Mouse (Mus musculus) midbrain, embryonic 12.5 days (tissue): Measurements from ENCODE around the gene Usp10. TPM values are rescaled to one million over a fixed set of nuclear protein-coding genes. Genes with fewer than 3 reads are reported as not detected.

Source experiments
- ATAC-seq: fragments of 200-750 bp; cut with Nextera tagmentation; 2 replicates; pipeline ENCODE4 v1.8.0; 2017; ENCODE audit warnings: low read depth, moderate TSS enrichment, moderate library complexity; ENCODE audit not compliant: low FRiP score
- H3K27ac ChIP-seq: fragments of 300-500 bp; sonication (generic); replicated peaks from 2 replicates; pipeline ENCODE4 v1.5.1; 2016; ENCODE audit warnings: mild to moderate bottlenecking
- H3K27me3 ChIP-seq: fragments of 300-500 bp; sonication (generic); 2 replicates; pipeline ENCODE4 v1.6.1; 2016; ENCODE audit warnings: mild to moderate bottlenecking
- H3K36me3 ChIP-seq: fragments of 300-500 bp; sonication (generic); 2 replicates; pipeline ENCODE4 v1.6.1; 2016
- H3K4me1 ChIP-seq: fragments of 300-500 bp; sonication (generic); 2 replicates; pipeline ENCODE4 v1.6.1; 2016
- H3K4me2 ChIP-seq: fragments of 300-500 bp; sonication (generic); replicated peaks from 2 replicates; pipeline ENCODE4 v1.6.1; 2016; ENCODE audit warnings: mild to moderate bottlenecking, moderate library complexity
- H3K4me3 ChIP-seq: fragments of 300-500 bp; sonication (generic); 2 replicates; pipeline ENCODE4 v1.5.1; 2016; ENCODE audit warnings: mild to moderate bottlenecking
- H3K9ac ChIP-seq: fragments of 300-500 bp; sonication (generic); replicated peaks from 2 replicates; pipeline ENCODE4 v1.6.1; 2016; ENCODE audit warnings: mild to moderate bottlenecking, moderate library complexity
- H3K9me3 ChIP-seq: fragments of 300-500 bp; sonication (generic); 2 replicates; pipeline ENCODE4 v1.6.1; 2016; ENCODE audit warnings: mild to moderate bottlenecking
- WGBS: fragments of 180-500 bp; shearing (Covaris S2); methylation state at CpG from one replicate; pipeline ENCODE4 v1.1.7; 2016; 5-methylcytosine and 5-hydroxymethylcytosine counted together
- polyA plus RNA-seq: library from polyadenylated mRNA; unstranded; fragments of >200 nt; fragmentation: Nextera tagmentation; extraction: Ambion mirVana; gene quantifications from 2 replicates; pipeline ENCODE4 v1.2.1, GENCODE M21; 2016

The Usp10 gene
- polyA plus RNA-seq, 1 experiment from 2014 or later: 147 TPM

DNA sequence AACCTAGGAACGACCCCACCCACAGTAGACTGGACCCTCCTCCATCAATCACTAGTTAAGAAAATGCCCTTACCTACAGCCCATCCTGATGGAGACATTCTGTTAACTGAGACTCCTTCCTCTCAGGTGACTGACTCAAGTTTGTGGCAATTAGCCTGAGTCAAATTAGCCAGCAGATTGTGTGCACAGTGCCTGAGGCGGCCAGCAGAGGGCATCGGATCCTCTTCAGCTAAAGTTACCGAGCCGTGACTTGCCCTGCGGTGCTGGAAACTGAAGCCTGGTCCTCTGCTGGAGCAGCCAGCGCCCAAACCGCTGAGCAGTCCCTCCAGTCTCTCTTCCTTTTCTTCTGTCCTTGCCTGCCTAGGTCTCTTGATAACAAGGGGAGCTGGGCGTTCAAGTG is 57.3 kb downstream of the Usp10 start:
- H3K9me3 ChIP-seq: no peaks in the 10 kb centered on the region; the same call in 1 of the 2 replicates
- H3K27ac ChIP-seq: no peak overlapping the region
- 85% methylated on average over 9 of the region's 9 CpGs for WGBS
- no peak for ATAC-seq
- H3K4me2 ChIP-seq: no peak overlapping the region
- H3K36me3 ChIP-seq: no peaks in the 10 kb centered on the region
- no peaks in the 10 kb centered on the region for H3K27me3 ChIP-seq
- H3K4me1 ChIP-seq: no peaks in the 10 kb centered on the region
- H3K4me3 ChIP-seq: no peak overlapping the region
- H3K9ac ChIP-seq: no peak overlapping the region

DNA sequence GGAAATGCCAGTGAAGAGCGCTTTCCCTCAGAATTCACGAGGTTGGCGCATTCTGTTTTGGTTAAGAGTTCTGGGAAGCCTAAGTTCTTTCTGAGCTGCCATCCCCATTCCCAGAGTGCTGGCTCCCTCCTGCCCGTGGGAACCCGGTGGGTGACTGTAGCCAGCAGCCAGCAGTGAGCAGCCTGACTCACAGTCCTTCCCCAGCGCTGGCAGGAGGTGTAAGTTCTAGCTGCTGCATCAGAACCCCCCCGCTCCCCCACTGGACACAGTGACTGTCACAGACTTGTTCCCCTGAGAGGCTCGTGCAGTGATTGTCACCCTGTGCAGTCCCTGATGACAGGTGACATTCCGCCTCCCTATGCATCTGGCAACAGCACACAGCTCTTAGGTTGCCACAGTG is 60.0 kb downstream of the Usp10 start:
- no peak overlapping the region for H3K27ac ChIP-seq
- no peaks in the 10 kb centered on the region for H3K27me3 ChIP-seq
- no peak for ATAC-seq
- no peaks in the 10 kb centered on the region for H3K36me3 ChIP-seq
- WGBS: 78% methylated on average over 9 of the region's 9 CpGs
- no peaks in the 10 kb centered on the region for H3K4me1 ChIP-seq
- H3K4me3 ChIP-seq: no peak overlapping the region
- H3K9me3 ChIP-seq: no peaks in the 10 kb centered on the region; the same call in 1 of the 2 replicates
- no peak overlapping the region for H3K9ac ChIP-seq
- H3K4me2 ChIP-seq: no peak overlapping the region

GRCm38 (mm10) chr8:119972558-119972957 is 62.4 kb downstream of the Usp10 start:
- no peak overlapping the region for H3K4me2 ChIP-seq
- no peak overlapping the region for H3K27ac ChIP-seq
- 85% methylated on average over 12 of the region's 12 CpGs for WGBS
- no peaks in the 10 kb centered on the region for H3K4me1 ChIP-seq
- no peaks in the 10 kb centered on the region for H3K27me3 ChIP-seq
- H3K9ac ChIP-seq: no peak overlapping the region
- no peaks in the 10 kb centered on the region for H3K36me3 ChIP-seq
- H3K4me3 ChIP-seq: no peak overlapping the region
- no peak for ATAC-seq
- no peaks in the 10 kb centered on the region; the same call in 1 of the 2 replicates for H3K9me3 ChIP-seq

GRCm38 (mm10) chr8:119978770-119979381 is 68.7 kb downstream of the Usp10 start:
- Histone ChIP-seq H3K4me2 (no peak overlapping the region), H3K9me3 (no peaks in the 10 kb centered on the region), H3K27me3 (no peaks in the 10 kb centered on the region), H3K36me3 (no peaks in the 10 kb centered on the region), H3K4me1 (no peaks in the 10 kb centered on the region), H3K4me3 (no peak overlapping the region), H3K27ac (no peak overlapping the region), H3K9ac (no peak overlapping the region)
- no peak for ATAC-seq
- 66% methylated on average over 11 of the region's 11 CpGs for WGBS

- 68% methylated on average over 4 of the region's 4 CpGs for WGBS
- Histone ChIP-seq H3K9ac (no peak overlapping the region), H3K36me3 (no peaks in the 10 kb centered on the region), H3K27ac (no peak overlapping the region), H3K27me3 (no peaks in the 10 kb centered on the region), H3K4me1 (no peaks in the 10 kb centered on the region), H3K4me3 (no peak overlapping the region), H3K4me2 (no peak overlapping the region), H3K9me3 (no peaks in the 10 kb centered on the region)
- ATAC-seq: no peak
These were observed 71.1 kb downstream of the Usp10 start for GRCm38 (mm10) chr8:119981253-119981652.

GRCm38 (mm10) chr8:119984085-119984484 is 73.9 kb downstream of the Usp10 start:
- Histone ChIP-seq H3K9ac (no peak overlapping the region), H3K4me1 (no peaks in the 10 kb centered on the region), H3K9me3 (no peaks in the 10 kb centered on the region), H3K36me3 (no peaks in the 10 kb centered on the region), H3K4me3 (no peak overlapping the region), H3K4me2 (no peak overlapping the region), H3K27ac (no peak overlapping the region), H3K27me3 (no peaks in the 10 kb centered on the region)
- ATAC-seq: no peak

- Histone ChIP-seq H3K27ac (no peak overlapping the region), H3K36me3 (no peaks in the 10 kb centered on the region), H3K9me3 (no peaks in the 10 kb centered on the region), H3K9ac (no peak overlapping the region), H3K4me1 (no peaks in the 10 kb centered on the region), H3K4me3 (no peak overlapping the region), H3K4me2 (no peak overlapping the region), H3K27me3 (peaks cover 9% of the 10 kb centered on the region)
- no peak for ATAC-seq
- WGBS: 76% methylated on average over 5 of the region's 5 CpGs
These were observed 76.0 kb downstream of the Usp10 start for GRCm38 (mm10) chr8:119986174-119986573.

- Histone ChIP-seq H3K36me3 (no peaks in the 10 kb centered on the region), H3K4me1 (peaks cover 13% of the 10 kb centered on the region), H3K9me3 (no peaks in the 10 kb centered on the region), H3K27ac (no peak overlapping the region), H3K9ac (no peak overlapping the region), H3K4me3 (no peak overlapping the region), H3K27me3 (peaks cover 28% of the 10 kb centered on the region), H3K4me2 (no peak overlapping the region)
- ATAC-seq: no peak
- 72% methylated on average over 15 of the region's 15 CpGs for WGBS
These were observed 77.9 kb downstream of the Usp10 start for GRCm38 (mm10) chr8:119988087-119988486.

- H3K9ac ChIP-seq: no peak within 1 kb of the TSS
- peak within 1 kb of the TSS; percentile 53 for H3K4me2 ChIP-seq
- peak within 1 kb of the TSS; percentile 35 for H3K4me3 ChIP-seq
- H3K36me3 ChIP-seq: no peaks in the 10 kb centered on the region
- H3K27me3 ChIP-seq: peaks cover 44% of the 10 kb centered on the region
- no peaks in the 10 kb centered on the region for H3K9me3 ChIP-seq
- 0% methylated on average over 25 of the region's 25 CpGs for WGBS
- H3K27ac ChIP-seq: no peak within 1 kb of the TSS
- peak; percentile 94 for ATAC-seq
- peaks cover 13% of the 10 kb centered on the region for H3K4me1 ChIP-seq
These were observed 82.1 kb downstream of the Usp10 start, which contains the start of gene Crispld2 for GRCm38 (mm10) chr8:119992249-119992648. Gene Crispld2, plus strand, starts transcription at chr8:119992438.

- Histone ChIP-seq H3K36me3 (no peaks in the 10 kb centered on the region), H3K4me3 (no peak overlapping the region), H3K4me2 (no peak overlapping the region), H3K27ac (no peak overlapping the region), H3K4me1 (peaks cover 13% of the 10 kb centered on the region), H3K27me3 (peaks cover 44% of the 10 kb centered on the region), H3K9me3 (no peaks in the 10 kb centered on the region), H3K9ac (no peak overlapping the region)
- WGBS: 86% methylated on average over 7 of the region's 7 CpGs
- ATAC-seq: no peak
These were observed 84.0 kb downstream of the Usp10 start for GRCm38 (mm10) chr8:119994114-119994513.

GRCm38 (mm10) chr8:119994556-119994955 is 84.4 kb downstream of the Usp10 start:
- 66% methylated on average over 6 of the region's 6 CpGs for WGBS
- H3K9me3 ChIP-seq: no peaks in the 10 kb centered on the region
- H3K4me3 ChIP-seq: no peak overlapping the region
- no peak overlapping the region for H3K4me2 ChIP-seq
- no peak overlapping the region for H3K27ac ChIP-seq
- H3K9ac ChIP-seq: no peak overlapping the region
- peaks cover 44% of the 10 kb centered on the region for H3K27me3 ChIP-seq
- no peak for ATAC-seq
- peaks cover 13% of the 10 kb centered on the region for H3K4me1 ChIP-seq
- no peaks in the 10 kb centered on the region for H3K36me3 ChIP-seq

GRCm38 (mm10) chr8:119997266-119997665 is 87.1 kb downstream of the Usp10 start:
- Histone ChIP-seq H3K27me3 (peaks cover 24% of the 10 kb centered on the region), H3K4me1 (peaks cover 7% of the 10 kb centered on the region), H3K4me2 (no peak overlapping the region), H3K27ac (no peak overlapping the region), H3K4me3 (no peak overlapping the region), H3K9me3 (no peaks in the 10 kb centered on the region), H3K9ac (no peak overlapping the region), H3K36me3 (no peaks in the 10 kb centered on the region)
- ATAC-seq: no peak
- WGBS: 92% methylated on average over 4 of the region's 4 CpGs

- Histone ChIP-seq H3K4me2 (no peak overlapping the region), H3K4me3 (no peak overlapping the region)
These were observed 90.3 kb downstream of the Usp10 start for GRCm38 (mm10) chr8:120000461-120000860.

More at GRCm38 (mm10) chr8:120000461-120000860, 90.3 kb downstream of the Usp10 start:
- H3K27ac ChIP-seq: no peak overlapping the region
- no peaks in the 10 kb centered on the region for H3K9me3 ChIP-seq
- ATAC-seq: no peak
- WGBS: 79% methylated on average over 8 of the region's 8 CpGs
- H3K36me3 ChIP-seq: no peaks in the 10 kb centered on the region
- 0 out of 2 replicates have a peak, but pooled peaks cover 6% of the 10 kb centered on the region for H3K4me1 ChIP-seq
- no peaks in the 10 kb centered on the region for H3K27me3 ChIP-seq
- H3K9ac ChIP-seq: 0 out of 2 replicates have a peak overlapping the region, but pooled peaks have one; percentile 11
